Mouse (Mus musculus): ENCODE data around the gene Cdr2l. TPM values are rescaled to one million over a fixed set of nuclear protein-coding genes. Genes with fewer than 3 reads are reported as not detected.

Gene Cdr2l
- total and polyA plus RNA-seq, 3 experiments, result 4.5 to 6.2 (median 4.5) TPM

- 91% methylated on average over 7 of the region's 7 CpGs for WGBS
- Histone ChIP-seq H3K79me2 (replicated peaks; ENCODE audit: control insufficient read depth, insufficient read depth, low read length) (no peaks in the 10 kb centered on the region), H3K4me3 (no peak overlapping the region), H3K27ac (no peak overlapping the region), H3K27me3 (ENCODE audit: control insufficient read depth, insufficient read depth, low read length) (no peaks in the 10 kb centered on the region), H3K9ac (ENCODE audit: low read depth, low read length) (no peak overlapping the region), H3K36me3 (ENCODE audit: control insufficient read depth, insufficient read depth, low read length) (no peaks in the 10 kb centered on the region), H3K4me1 (ENCODE audit: control insufficient read depth, insufficient read depth, low read length) (no peaks in the 10 kb centered on the region)
- no peak for DNase-seq
- intact Hi-C loops (cut with DNase I), result no loop called here
- TF ChIP-seq EP300 (IDR thresholded peaks at IDR 0.05; ENCODE audit: insufficient read depth, low read depth, low read length), result no peak
- TF ChIP-seq CTCF (IDR thresholded peaks at IDR 0.05), result no peak
- no peak for TF ChIP-seq POLR2A (IDR thresholded peaks at IDR 0.05; ENCODE audit: insufficient read depth, low read depth, low read length)
Observed at GRCm38 (mm10) chr11:115391358-115391757, 9.6 kb downstream of the Cdr2l start.

- Histone ChIP-seq H3K79me2 (replicated peaks; ENCODE audit: control insufficient read depth, insufficient read depth, low read length) (no peaks in the 10 kb centered on the region), H3K36me3 (ENCODE audit: control insufficient read depth, insufficient read depth, low read length) (no peaks in the 10 kb centered on the region), H3K27me3 (ENCODE audit: control insufficient read depth, insufficient read depth, low read length) (no peaks in the 10 kb centered on the region), H3K4me1 (ENCODE audit: control insufficient read depth, insufficient read depth, low read length) (no peaks in the 10 kb centered on the region), H3K27ac (no peak overlapping the region), H3K4me3 (no peak overlapping the region), H3K9ac (ENCODE audit: low read depth, low read length) (no peak overlapping the region)
- no peak for DNase-seq
- 72% methylated on average over 34 of the region's 34 CpGs for WGBS
- TF ChIP-seq POLR2A (IDR thresholded peaks at IDR 0.05; ENCODE audit: insufficient read depth, low read depth, low read length) (no peak; the same call in 1 of the 2 replicates), EP300 (IDR thresholded peaks at IDR 0.05; ENCODE audit: insufficient read depth, low read depth, low read length) (no peak), CTCF (IDR thresholded peaks at IDR 0.05) (no peak)
- intact Hi-C loops (cut with DNase I), result no loop called here
Observed at GRCm38 (mm10) chr11:115393721-115394325, 12.1 kb downstream of the Cdr2l start.

- H3K27me3 ChIP-seq (ENCODE audit: control insufficient read depth, insufficient read depth, low read length), result no peaks in the 10 kb centered on the region
- no peaks in the 10 kb centered on the region for H3K4me1 ChIP-seq (ENCODE audit: control insufficient read depth, insufficient read depth, low read length)
- H3K36me3 ChIP-seq (ENCODE audit: control insufficient read depth, insufficient read depth, low read length), result no peaks in the 10 kb centered on the region
- no peak overlapping the region for H3K27ac ChIP-seq
- H3K9ac ChIP-seq (ENCODE audit: low read depth, low read length), result no peak overlapping the region
- intact Hi-C loops (cut with DNase I), result no loop called here
- no peak for DNase-seq
- TF ChIP-seq POLR2A (IDR thresholded peaks at IDR 0.05; ENCODE audit: insufficient read depth, low read depth, low read length), result no peak
- TF ChIP-seq EP300 (IDR thresholded peaks at IDR 0.05; ENCODE audit: insufficient read depth, low read depth, low read length), result no peak
- no peak for TF ChIP-seq CTCF (IDR thresholded peaks at IDR 0.05)
- H3K4me3 ChIP-seq, result no peak overlapping the region
- no peaks in the 10 kb centered on the region for H3K79me2 ChIP-seq (replicated peaks; ENCODE audit: control insufficient read depth, insufficient read depth, low read length)
- 57% methylated on average over 7 of the region's 7 CpGs for WGBS
Observed at GRCm38 (mm10) chr11:115398085-115398484, 16.4 kb downstream of the Cdr2l start.

- TF ChIP-seq CTCF (IDR thresholded peaks at IDR 0.05) (no peak), EP300 (IDR thresholded peaks at IDR 0.05; ENCODE audit: insufficient read depth, low read depth, low read length) (no peak), POLR2A (IDR thresholded peaks at IDR 0.05; ENCODE audit: insufficient read depth, low read depth, low read length) (no peak)
- Histone ChIP-seq H3K4me1 (ENCODE audit: control insufficient read depth, insufficient read depth, low read length) (peaks cover 5% of the 10 kb centered on the region), H3K79me2 (replicated peaks; ENCODE audit: control insufficient read depth, insufficient read depth, low read length) (no peaks in the 10 kb centered on the region), H3K27me3 (ENCODE audit: control insufficient read depth, insufficient read depth, low read length) (no peaks in the 10 kb centered on the region), H3K4me3 (no peak overlapping the region), H3K27ac (no peak overlapping the region), H3K9ac (ENCODE audit: low read depth, low read length) (no peak overlapping the region), H3K36me3 (ENCODE audit: control insufficient read depth, insufficient read depth, low read length) (no peaks in the 10 kb centered on the region; the same call in 1 of the 2 replicates)
- DNase-seq, result no peak
- intact Hi-C loops (cut with DNase I), result no loop called here
- WGBS, result 66% methylated on average over 3 of the region's 3 CpGs
Observed at GRCm38 (mm10) chr11:115400126-115400525, 18.4 kb downstream of the Cdr2l start.

- intact Hi-C loops (cut with DNase I), result no loop called here
- H3K4me1 ChIP-seq (ENCODE audit: control insufficient read depth, insufficient read depth, low read length), result peaks cover 5% of the 10 kb centered on the region
- no peak for DNase-seq
- no peaks in the 10 kb centered on the region for H3K79me2 ChIP-seq (replicated peaks; ENCODE audit: control insufficient read depth, insufficient read depth, low read length)
- H3K9ac ChIP-seq (ENCODE audit: low read depth, low read length), result no peak overlapping the region
- no peak overlapping the region for H3K27ac ChIP-seq
- 43% methylated on average over 11 of the region's 11 CpGs for WGBS
- H3K4me3 ChIP-seq, result no peak overlapping the region
- no peaks in the 10 kb centered on the region; the same call in 1 of the 2 replicates for H3K36me3 ChIP-seq (ENCODE audit: control insufficient read depth, insufficient read depth, low read length)
- TF ChIP-seq POLR2A (IDR thresholded peaks at IDR 0.05; ENCODE audit: insufficient read depth, low read depth, low read length), result no peak
- TF ChIP-seq EP300 (IDR thresholded peaks at IDR 0.05; ENCODE audit: insufficient read depth, low read depth, low read length), result no peak
- TF ChIP-seq CTCF (IDR thresholded peaks at IDR 0.05), result no peak
- H3K27me3 ChIP-seq (ENCODE audit: control insufficient read depth, insufficient read depth, low read length), result no peaks in the 10 kb centered on the region
Observed at GRCm38 (mm10) chr11:115400630-115401391, 19.1 kb downstream of the Cdr2l start.

Measured in heart, adult 2 months (tissue).